Mouse (Mus musculus) left cerebral cortex, adult 9 months (tissue): ENCODE data around the gene Nck1.

Experiments used
- DNase-seq, 2 experiments: peaks; one replicate each; pipeline ENCODE4 v3.0.0; 2022; ENCODE audit warnings: low spot score in 2 of 2

The Nck1 gene

DNA sequence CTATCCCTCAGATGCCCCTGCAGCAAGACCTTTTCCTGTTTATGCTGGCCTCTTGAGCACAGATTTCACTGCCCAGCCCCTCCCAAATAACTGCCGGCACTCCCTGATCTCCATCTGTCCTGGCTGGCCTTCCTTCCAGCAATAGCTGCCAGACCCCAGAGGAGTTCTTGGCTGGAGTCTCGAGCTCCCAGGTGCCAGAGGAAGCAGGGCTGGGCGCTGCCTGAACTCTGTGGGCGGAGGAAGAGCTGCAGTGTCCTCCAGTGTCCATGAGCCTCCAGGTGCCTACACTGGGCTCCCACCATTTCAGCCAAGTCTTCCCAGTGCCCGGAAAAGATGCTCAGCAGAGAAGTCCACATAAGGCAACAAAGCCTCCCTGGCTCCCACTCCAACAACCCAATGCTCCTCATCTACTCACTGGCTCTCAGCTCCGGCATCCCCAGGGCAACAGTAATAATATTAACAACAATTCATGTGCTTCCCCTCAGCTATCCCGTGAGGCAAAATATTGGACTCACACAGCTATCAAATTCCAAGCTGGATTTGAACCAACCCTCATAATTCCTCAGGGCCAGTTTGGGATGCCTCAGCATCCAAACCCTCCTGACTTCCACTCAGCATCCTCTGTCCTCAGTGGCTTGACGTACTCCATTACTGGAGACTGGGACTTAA lies 74.9 kb downstream of the Nck1 start:
- no peak for DNase-seq

GRCm38 (mm10) chr9:100470228-100470627 lies 75.7 kb downstream of the Nck1 start:
- DNase-seq: no peak

- DNase-seq: no peak
Measured at GRCm38 (mm10) chr9:100469681-100470080, 76.3 kb downstream of the Nck1 start.

- DNase-seq: no peak
Measured at GRCm38 (mm10) chr9:100468151-100468550, 77.8 kb downstream of the Nck1 start.

DNA sequence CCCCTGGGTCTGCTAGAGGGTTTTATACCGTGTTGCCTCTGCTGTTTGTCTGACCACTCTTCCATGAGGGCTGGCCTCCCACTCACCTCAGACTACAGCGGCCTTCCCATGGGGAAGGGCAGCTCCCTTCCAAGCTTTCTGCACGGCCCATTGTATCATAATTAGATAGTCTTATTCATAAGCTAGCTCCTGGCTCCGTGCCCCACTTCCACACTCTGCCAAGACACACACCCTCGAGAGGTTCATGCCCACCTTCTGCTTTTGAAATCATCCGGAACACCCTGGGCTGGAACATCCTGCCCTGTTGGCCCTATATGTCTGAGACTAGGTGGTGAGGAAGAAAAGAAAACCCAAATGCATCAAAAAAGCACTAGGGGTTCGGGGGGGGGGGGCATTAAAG lies 78.3 kb downstream of the Nck1 start:
- DNase-seq: peak in 1 of 2 experiments; percentile 15

DNA sequence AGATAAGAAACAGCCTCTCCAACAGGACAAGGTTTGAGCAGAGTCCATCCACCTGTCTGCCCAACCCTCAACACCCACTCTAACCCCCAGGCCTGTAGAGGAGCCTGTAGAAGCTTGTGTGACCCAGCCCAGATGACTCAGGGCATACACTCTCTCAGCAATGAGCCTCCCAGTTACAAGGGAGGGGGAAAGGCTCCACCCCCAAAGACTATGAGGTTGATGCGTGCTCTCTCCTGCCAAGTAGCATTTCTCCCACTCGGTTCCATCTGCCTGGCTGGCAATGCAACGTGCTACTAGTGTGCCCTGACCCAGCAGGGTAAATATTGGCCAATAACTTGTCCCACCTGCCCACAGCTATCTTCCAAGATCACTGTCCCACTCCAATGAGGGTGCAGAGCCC lies 79.2 kb downstream of the Nck1 start:
- DNase-seq: no peak

- DNase-seq: no peak
Measured at GRCm38 (mm10) chr9:100465988-100466387, 79.9 kb downstream of the Nck1 start.

DNA sequence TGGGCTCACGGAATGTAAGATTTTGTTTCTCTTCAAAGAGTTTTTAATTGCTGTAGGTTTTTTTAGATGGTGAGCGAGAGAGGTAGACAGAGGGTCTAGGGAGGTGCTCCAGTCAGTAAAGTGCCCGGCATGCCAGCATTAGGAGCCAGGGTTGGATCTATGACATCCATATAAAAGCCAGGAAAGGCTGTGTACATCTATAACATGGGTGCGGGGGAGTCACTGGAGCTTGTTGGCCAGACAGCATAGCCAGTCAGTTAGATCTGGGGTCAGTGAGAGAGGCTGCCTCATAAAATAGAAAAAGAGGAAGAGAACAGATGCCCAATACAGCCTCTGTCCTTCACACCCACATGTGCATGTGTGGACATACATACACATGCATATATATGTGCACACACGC lies 80.6 kb downstream of the Nck1 start:
- no peak for DNase-seq

GRCm38 (mm10) chr9:100463771-100464170 lies 82.2 kb downstream of the Nck1 start:
- DNase-seq: no peak

DNA sequence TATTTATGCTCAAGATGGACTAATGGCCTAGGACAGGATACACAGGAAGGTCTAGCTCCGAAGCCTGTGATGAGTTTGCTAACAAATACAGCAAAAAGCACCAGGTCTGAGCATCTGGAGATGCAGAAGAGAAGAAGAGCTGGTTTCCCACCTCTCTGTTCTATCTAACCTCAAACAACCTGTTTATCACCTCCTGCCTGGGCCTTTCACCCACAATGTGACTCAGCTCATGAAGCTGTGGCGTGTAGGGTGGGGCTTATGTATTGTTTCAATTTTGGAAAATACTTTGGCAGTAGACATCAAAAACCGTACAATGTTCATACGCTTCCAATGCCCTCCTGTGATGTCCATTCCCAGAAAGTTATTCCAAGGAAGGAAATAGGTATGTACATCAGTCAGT lies 83.8 kb downstream of the Nck1 start:
- DNase-seq: no peak

GRCm38 (mm10) chr9:100461671-100462070 lies 84.3 kb downstream of the Nck1 start:
- DNase-seq: peak in 1 of 2 experiments; percentile 31

DNA sequence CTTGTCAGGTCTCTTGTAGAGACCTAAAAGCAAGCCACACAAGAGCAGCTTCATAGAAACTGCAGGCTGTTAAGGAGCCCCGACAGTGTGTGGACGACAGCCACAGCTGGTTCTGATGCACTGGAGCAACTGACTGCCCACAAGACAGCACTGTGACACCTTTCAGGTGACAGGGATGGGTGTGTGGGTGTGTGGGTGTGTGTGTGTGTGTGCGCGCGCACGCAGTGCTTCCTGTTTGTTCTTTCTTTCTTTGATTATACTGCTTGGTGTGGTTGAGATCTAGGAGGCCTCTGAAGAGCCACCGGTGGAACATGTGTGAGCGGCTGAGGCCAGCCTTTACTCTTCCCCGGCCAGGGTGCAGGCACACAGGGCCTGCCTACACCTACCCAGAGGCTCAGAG lies 85.7 kb downstream of the Nck1 start:
- no peak for DNase-seq

GRCm38 (mm10) chr9:100457971-100458681 lies 87.8 kb downstream of the Nck1 start:
- DNase-seq: no peak

DNA sequence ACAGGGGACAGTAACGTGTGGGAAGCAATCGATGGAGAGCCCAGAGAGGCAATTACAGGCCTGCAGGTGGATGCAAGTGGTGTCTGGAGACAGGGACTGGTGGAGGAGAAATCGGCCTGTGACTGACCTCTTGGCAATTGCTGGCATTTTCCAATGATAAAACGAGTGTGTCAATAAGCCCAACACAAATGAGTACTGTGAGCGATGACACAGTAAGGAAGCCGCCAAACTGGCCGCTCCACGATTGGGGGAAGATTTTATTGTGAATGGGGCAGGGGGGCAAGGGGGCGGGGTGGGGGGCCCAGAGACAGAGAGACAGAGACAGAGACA lies 91.3 kb downstream of the Nck1 start:
- DNase-seq: no peak

DNA sequence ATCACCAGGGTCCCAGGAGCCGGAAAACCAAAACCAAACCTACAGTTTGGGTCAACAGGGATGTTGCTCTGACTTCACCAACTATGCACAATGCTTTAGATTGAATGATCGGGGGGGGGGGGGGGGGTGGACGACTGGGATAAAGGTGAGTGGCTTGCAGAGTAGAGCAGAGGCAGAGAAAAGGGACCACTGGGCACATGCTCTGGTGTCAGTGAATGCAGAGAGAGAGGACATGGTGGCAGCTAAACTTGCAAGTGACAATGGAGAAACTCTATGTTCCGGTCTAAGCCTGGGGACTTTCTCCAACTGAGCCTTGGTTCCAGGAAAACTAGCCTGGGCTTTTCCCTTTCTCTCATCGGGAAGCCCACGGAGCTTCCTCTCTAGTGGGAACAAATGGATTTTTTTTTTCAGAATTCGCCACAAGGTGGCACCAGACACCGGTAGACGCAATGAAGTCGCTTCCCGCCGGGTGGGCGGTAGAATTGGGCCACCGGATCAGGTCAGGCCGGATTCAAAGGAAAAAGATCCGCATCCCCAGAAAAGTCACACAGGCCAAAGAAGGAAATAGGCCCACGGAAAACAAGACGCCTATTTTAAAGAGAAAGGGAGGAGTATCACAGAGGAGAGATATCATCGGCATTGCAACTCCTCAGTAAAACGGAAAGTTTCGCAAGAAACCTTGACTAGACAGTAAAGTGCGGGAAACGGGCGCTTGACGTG lies 91.8 kb downstream of the Nck1 start:
- peak in 1 of 2 experiments; percentile 72 for DNase-seq

GRCm38 (mm10) chr9:100452432-100452831 lies 93.5 kb downstream of the Nck1 start:
- peak in 1 of 2 experiments; percentile 21 for DNase-seq

- DNase-seq: peak in 1 of 2 experiments; percentile 78
Measured at GRCm38 (mm10) chr9:100446059-100446686, 99.8 kb downstream of the Nck1 start.
